Mouse (Mus musculus) midbrain, embryonic 16.5 days (tissue): Measurements from ENCODE around the gene Plxnc1. TPM values are rescaled to one million over a fixed set of nuclear protein-coding genes. Genes with fewer than 3 reads are reported as not detected.

Experiments used
- ATAC-seq: fragments of 200-750 bp; cut with Nextera tagmentation; 2 replicates; pipeline ENCODE4 v1.8.0; 2017; ENCODE audit warnings: moderate TSS enrichment
- H3K27ac ChIP-seq: fragments of 300-500 bp; sonication (generic); 2 replicates; pipeline ENCODE4 v1.5.1; 2014; ENCODE audit warnings: mild to moderate bottlenecking, low read length, mixed read lengths
- H3K27me3 ChIP-seq: fragments of 300-500 bp; sonication (generic); 2 replicates; pipeline ENCODE4 v1.6.1; 2014; ENCODE audit warnings: low read depth, low read length, mixed read lengths; ENCODE audit not compliant: control insufficient read depth, insufficient read depth
- H3K36me3 ChIP-seq: fragments of 300-500 bp; sonication (generic); 2 replicates; pipeline ENCODE4 v1.6.1; 2014; ENCODE audit warnings: mild to moderate bottlenecking, low read length, moderate library complexity, mixed read lengths; ENCODE audit not compliant: control insufficient read depth, insufficient read depth
- H3K4me1 ChIP-seq: fragments of 300-500 bp; sonication (generic); 2 replicates; pipeline ENCODE4 v1.6.1; 2014; ENCODE audit warnings: mild to moderate bottlenecking, low read length, mixed read lengths; ENCODE audit not compliant: control insufficient read depth, insufficient read depth
- H3K4me2 ChIP-seq: fragments of 300-500 bp; sonication (generic); 2 replicates; pipeline ENCODE4 v1.6.1; 2014; ENCODE audit warnings: mild to moderate bottlenecking, low read length, mixed read lengths
- H3K4me3 ChIP-seq: fragments of 300-500 bp; sonication (generic); 2 replicates; pipeline ENCODE4 v1.5.1; 2014; ENCODE audit warnings: low read depth, mild to moderate bottlenecking, low read length, moderate library complexity, mixed read lengths
- H3K9ac ChIP-seq: fragments of 300-500 bp; sonication (generic); 2 replicates; pipeline ENCODE4 v1.6.1; 2014; ENCODE audit warnings: low read depth, low read length, mixed read lengths
- H3K9me3 ChIP-seq: fragments of 300-500 bp; sonication (generic); replicated peaks from 2 replicates; pipeline ENCODE4 v1.6.1; 2014; ENCODE audit warnings: mild to moderate bottlenecking, low read length, mixed read lengths; ENCODE audit not compliant: control insufficient read depth, poor library complexity, severe bottlenecking
- WGBS: fragments of 180-500 bp; shearing (Covaris S2); extraction: QIAGEN DNeasy Blood & Tissue Kit; methylation state at CpG from one replicate; pipeline ENCODE4 v1.1.7; 2014; 5-methylcytosine and 5-hydroxymethylcytosine counted together
- polyA plus RNA-seq: library from polyadenylated mRNA; unstranded; fragments of >200 nt; fragmentation: Nextera tagmentation; extraction: Ambion mirVana; gene quantifications from 2 replicates; pipeline ENCODE4 v1.2.1, GENCODE M21; 2015

Gene Plxnc1
- polyA plus RNA-seq, 1 experiment from 2014 or later, result 14.6 TPM

- no peaks in the 10 kb centered on the region for H3K27me3 ChIP-seq
- H3K27ac ChIP-seq, result no peak overlapping the region
- no peaks in the 10 kb centered on the region for H3K4me1 ChIP-seq
- no peak overlapping the region for H3K4me2 ChIP-seq
- 83% methylated on average over 2 of the region's 2 CpGs for WGBS
- no peak for ATAC-seq
- no peaks in the 10 kb centered on the region for H3K36me3 ChIP-seq
- no peaks in the 10 kb centered on the region for H3K9me3 ChIP-seq
- no peak overlapping the region for H3K4me3 ChIP-seq
- H3K9ac ChIP-seq, result no peak overlapping the region
Observed at GRCm38 (mm10) chr10:94747011-94747410, 197.6 kb downstream of the Plxnc1 start.

GRCm38 (mm10) chr10:94741459-94741858, 203.2 kb downstream of the Plxnc1 start:
- Histone ChIP-seq H3K9me3 (no peaks in the 10 kb centered on the region), H3K27ac (no peak overlapping the region), H3K4me1 (no peaks in the 10 kb centered on the region), H3K9ac (no peak overlapping the region), H3K36me3 (no peaks in the 10 kb centered on the region), H3K4me2 (no peak overlapping the region), H3K4me3 (no peak overlapping the region), H3K27me3 (no peaks in the 10 kb centered on the region)
- over 99% methylated on average over 3 of the region's 3 CpGs for WGBS
- no peak for ATAC-seq
